Mouse (Mus musculus): ENCODE measurements around the gene Olfr1121.

GRCm38 (mm10) chr2:87369595-87369994, at the start of gene Olfr1121:
- TF ChIP-seq CTCF (conservative IDR thresholded peaks at IDR 0.05; ENCODE audit: low read length): no peak
- no peak for TF ChIP-seq NANOG (IDR thresholded peaks at IDR 0.05; ENCODE audit: borderline replicate concordance, low read length)

Measured in E14TG2a.4 (cell line).